Mouse (Mus musculus) hindbrain, embryonic 14.5 days (tissue): ENCODE data around the gene Pitpnc1. TPM values are rescaled to one million over a fixed set of nuclear protein-coding genes. Genes with fewer than 3 reads are reported as not detected.

ENCODE experiments used
- ATAC-seq: fragments of 200-750 bp; cut with Nextera tagmentation; 2 replicates; pipeline ENCODE4 v1.8.0; 2017; ENCODE audit warnings: moderate number of reproducible peaks, mild to moderate bottlenecking, moderate TSS enrichment, moderate library complexity; ENCODE audit not compliant: low FRiP score
- DNase-seq: peaks from one replicate; pipeline ENCODE4 v3.0.0-alpha.2; 2015; ENCODE audit warnings: low spot score
- H3K27ac ChIP-seq: fragments of 300-500 bp; sonication (generic); 2 replicates; pipeline ENCODE4 v1.5.1; 2014; ENCODE audit warnings: mild to moderate bottlenecking, moderate library complexity
- H3K27me3 ChIP-seq: fragments of 300-500 bp; sonication (generic); 2 replicates; pipeline ENCODE4 v1.6.1; 2014; ENCODE audit warnings: mild to moderate bottlenecking, low read length, mixed read lengths; ENCODE audit not compliant: control insufficient read depth, insufficient read depth
- H3K36me3 ChIP-seq: fragments of 300-500 bp; sonication (generic); replicated peaks from 2 replicates; pipeline ENCODE4 v1.6.1; 2014; ENCODE audit not compliant: control insufficient read depth, insufficient read depth
- H3K4me1 ChIP-seq: fragments of 300-500 bp; sonication (generic); replicated peaks from 2 replicates; pipeline ENCODE4 v1.6.1; 2014; ENCODE audit warnings: antibody characterized with exemption, low read length, mixed read lengths; ENCODE audit not compliant: control insufficient read depth, insufficient read depth
- H3K4me2 ChIP-seq: fragments of 300-500 bp; sonication (generic); replicated peaks from 2 replicates; pipeline ENCODE4 v1.6.1; 2014; ENCODE audit warnings: mild to moderate bottlenecking, moderate library complexity
- H3K4me3 ChIP-seq: fragments of 300-500 bp; sonication (generic); replicated peaks from 2 replicates; pipeline ENCODE4 v1.5.1; 2014; ENCODE audit warnings: mild to moderate bottlenecking, low read length
- H3K9ac ChIP-seq: fragments of 300-500 bp; sonication (generic); 2 replicates; pipeline ENCODE4 v1.6.1; 2014
- H3K9me3 ChIP-seq: fragments of 300-500 bp; sonication (generic); 2 replicates; pipeline ENCODE4 v1.6.1; 2016; ENCODE audit warnings: low read length; ENCODE audit not compliant: control insufficient read depth
- WGBS: fragments of 180-500 bp; shearing (Covaris S2); extraction: QIAGEN DNeasy Blood & Tissue Kit; methylation state at CpG from one replicate; pipeline ENCODE4 v1.1.7; 2014; 5-methylcytosine and 5-hydroxymethylcytosine counted together
- polyA plus RNA-seq: library from polyadenylated mRNA; unstranded; fragments of >200 nt; fragmentation: Nextera tagmentation; extraction: Ambion mirVana; gene quantifications from 2 replicates; pipeline ENCODE4 v1.2.1, GENCODE M21; 2014

Gene Pitpnc1
- polyA plus RNA-seq, 1 experiment from 2014 or later: 43.3 TPM

DNA sequence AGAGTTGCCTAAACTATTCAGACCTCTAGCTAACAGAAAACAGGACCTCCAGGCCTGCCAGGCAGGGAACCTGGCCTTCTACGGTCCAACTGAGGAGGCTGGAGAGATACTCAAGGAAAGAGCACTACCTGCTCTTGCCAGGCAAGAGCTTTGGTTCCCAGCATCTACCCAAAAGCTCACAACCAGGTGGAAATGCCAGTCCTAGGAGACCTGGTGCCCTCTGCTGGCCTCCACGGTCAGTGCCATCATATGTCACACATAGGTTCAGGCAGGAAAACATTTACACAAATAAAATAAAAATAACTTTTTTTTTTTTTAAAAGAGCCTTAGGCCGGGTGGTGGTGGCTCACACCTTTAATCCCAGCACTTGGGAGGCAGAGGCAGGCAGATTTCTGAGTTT is 8.0 kb downstream of the Pitpnc1 start:
- DNase-seq: no peak
- no peak overlapping the region for H3K4me3 ChIP-seq
- H3K9me3 ChIP-seq: no peaks in the 10 kb centered on the region
- ATAC-seq: no peak
- no peak overlapping the region for H3K4me2 ChIP-seq
- H3K4me1 ChIP-seq: no peaks in the 10 kb centered on the region
- no peak overlapping the region for H3K27ac ChIP-seq
- H3K36me3 ChIP-seq: no peaks in the 10 kb centered on the region
- no peak overlapping the region for H3K9ac ChIP-seq
- WGBS: 90% methylated on average over 3 of the region's 3 CpGs
- no peaks in the 10 kb centered on the region for H3K27me3 ChIP-seq

DNA sequence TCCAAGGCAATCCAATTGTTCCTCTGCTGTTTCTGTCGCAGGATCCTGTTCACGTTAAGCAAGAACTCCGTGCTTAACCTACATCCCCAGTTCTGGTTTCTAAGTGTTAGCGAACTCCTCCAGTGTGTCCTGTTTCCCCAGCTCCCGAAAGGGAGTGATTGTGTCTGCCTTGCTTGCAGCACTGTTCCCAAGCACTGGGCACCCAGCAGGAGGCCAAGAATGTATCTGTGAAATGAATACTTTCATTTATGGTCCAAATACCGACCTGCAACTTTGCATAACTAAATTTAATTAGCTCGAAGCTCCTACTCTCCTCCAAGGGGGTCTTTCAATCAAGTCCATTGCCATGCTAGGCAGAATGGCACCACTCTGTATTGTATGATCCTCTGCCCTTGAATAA is 10.7 kb downstream of the Pitpnc1 start:
- no peaks in the 10 kb centered on the region for H3K4me1 ChIP-seq
- no peaks in the 10 kb centered on the region for H3K36me3 ChIP-seq
- H3K9me3 ChIP-seq: no peaks in the 10 kb centered on the region
- no peak for DNase-seq
- no peaks in the 10 kb centered on the region for H3K27me3 ChIP-seq
- no peak overlapping the region for H3K9ac ChIP-seq
- no peak overlapping the region for H3K27ac ChIP-seq
- WGBS: 65% methylated on average over 7 of the region's 7 CpGs
- H3K4me2 ChIP-seq: no peak overlapping the region
- ATAC-seq: no peak
- H3K4me3 ChIP-seq: no peak overlapping the region

DNA sequence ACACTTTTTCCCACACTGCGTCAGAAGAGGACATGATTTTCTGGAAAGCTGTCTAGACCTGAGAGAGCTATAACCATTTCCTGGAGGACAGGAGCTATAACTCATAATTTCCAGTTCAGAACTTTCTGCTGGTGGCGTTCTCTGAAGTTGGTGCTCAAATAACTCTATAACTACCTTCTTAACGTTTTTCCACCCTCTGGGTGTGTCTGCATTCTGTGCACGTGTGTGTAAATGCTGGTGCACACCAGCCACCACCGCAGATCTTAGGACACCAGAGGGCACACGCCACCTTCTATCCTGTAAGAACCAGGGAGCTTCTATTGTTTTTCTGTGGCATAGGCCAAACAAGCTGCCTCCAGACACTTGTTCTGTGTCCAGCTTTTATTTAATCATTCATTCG is 11.5 kb downstream of the Pitpnc1 start:
- 92% methylated on average over 7 of the region's 7 CpGs for WGBS
- H3K4me3 ChIP-seq: no peak overlapping the region
- no peak overlapping the region for H3K27ac ChIP-seq
- no peaks in the 10 kb centered on the region for H3K27me3 ChIP-seq
- no peaks in the 10 kb centered on the region for H3K36me3 ChIP-seq
- no peaks in the 10 kb centered on the region for H3K4me1 ChIP-seq
- ATAC-seq: no peak
- no peak overlapping the region for H3K9ac ChIP-seq
- no peaks in the 10 kb centered on the region for H3K9me3 ChIP-seq
- H3K4me2 ChIP-seq: no peak overlapping the region
- DNase-seq: no peak

DNA sequence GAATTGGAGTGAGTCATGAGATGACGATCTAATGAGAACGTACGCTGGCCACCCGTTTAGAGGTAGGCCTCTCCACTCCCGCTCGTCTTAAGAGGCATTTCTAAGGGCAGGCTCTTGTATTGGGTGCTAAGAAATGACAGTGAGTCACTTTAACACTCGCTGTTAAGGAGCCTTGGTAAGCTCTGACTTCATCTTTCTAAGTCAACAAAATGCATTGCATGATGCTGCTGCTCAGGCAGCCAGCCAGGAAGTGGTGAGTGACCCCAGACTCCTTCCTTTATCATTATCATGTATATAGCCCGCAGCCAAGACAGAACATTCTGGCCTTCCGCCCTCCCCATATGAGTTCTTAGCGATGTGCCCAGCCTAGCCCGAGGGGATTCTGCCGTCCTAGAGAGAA is 12.2 kb downstream of the Pitpnc1 start:
- H3K4me3 ChIP-seq: no peak overlapping the region
- no peaks in the 10 kb centered on the region for H3K36me3 ChIP-seq
- DNase-seq: no peak
- no peaks in the 10 kb centered on the region for H3K27me3 ChIP-seq
- ATAC-seq: no peak
- WGBS: 83% methylated on average over 12 of the region's 12 CpGs
- no peak overlapping the region for H3K27ac ChIP-seq
- no peak overlapping the region for H3K9ac ChIP-seq
- H3K9me3 ChIP-seq: no peaks in the 10 kb centered on the region
- no peaks in the 10 kb centered on the region for H3K4me1 ChIP-seq
- H3K4me2 ChIP-seq: no peak overlapping the region

DNA sequence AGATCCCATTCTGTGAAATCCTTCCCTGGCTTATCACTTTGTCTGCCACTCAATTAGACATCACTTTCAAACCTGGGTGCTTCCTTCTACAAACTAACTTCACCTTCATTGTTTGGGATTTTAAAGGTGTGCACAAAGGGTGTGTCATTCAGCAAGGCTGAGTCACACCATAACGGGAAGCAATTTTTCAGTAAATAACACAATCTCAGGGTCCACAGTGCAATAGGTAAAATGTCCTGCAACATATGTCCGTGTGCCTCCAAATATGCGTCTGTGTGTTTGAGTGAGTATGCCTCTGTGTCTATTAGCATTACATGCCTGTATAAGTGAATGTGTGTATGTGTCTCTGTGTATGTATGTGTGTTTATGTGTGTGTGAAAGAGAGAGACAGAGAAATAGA is 13.2 kb downstream of the Pitpnc1 start:
- 94% methylated on average over 3 of the region's 3 CpGs for whole genome bisulfite sequencing
- Histone ChIP-seq H3K9ac (no peak overlapping the region), H3K36me3 (no peaks in the 10 kb centered on the region), H3K27me3 (no peaks in the 10 kb centered on the region), H3K27ac (no peak overlapping the region), H3K4me2 (no peak overlapping the region), H3K4me1 (no peaks in the 10 kb centered on the region), H3K4me3 (no peak overlapping the region), H3K9me3 (no peaks in the 10 kb centered on the region)
- DNase-seq (no peak), ATAC-seq (no peak)

DNA sequence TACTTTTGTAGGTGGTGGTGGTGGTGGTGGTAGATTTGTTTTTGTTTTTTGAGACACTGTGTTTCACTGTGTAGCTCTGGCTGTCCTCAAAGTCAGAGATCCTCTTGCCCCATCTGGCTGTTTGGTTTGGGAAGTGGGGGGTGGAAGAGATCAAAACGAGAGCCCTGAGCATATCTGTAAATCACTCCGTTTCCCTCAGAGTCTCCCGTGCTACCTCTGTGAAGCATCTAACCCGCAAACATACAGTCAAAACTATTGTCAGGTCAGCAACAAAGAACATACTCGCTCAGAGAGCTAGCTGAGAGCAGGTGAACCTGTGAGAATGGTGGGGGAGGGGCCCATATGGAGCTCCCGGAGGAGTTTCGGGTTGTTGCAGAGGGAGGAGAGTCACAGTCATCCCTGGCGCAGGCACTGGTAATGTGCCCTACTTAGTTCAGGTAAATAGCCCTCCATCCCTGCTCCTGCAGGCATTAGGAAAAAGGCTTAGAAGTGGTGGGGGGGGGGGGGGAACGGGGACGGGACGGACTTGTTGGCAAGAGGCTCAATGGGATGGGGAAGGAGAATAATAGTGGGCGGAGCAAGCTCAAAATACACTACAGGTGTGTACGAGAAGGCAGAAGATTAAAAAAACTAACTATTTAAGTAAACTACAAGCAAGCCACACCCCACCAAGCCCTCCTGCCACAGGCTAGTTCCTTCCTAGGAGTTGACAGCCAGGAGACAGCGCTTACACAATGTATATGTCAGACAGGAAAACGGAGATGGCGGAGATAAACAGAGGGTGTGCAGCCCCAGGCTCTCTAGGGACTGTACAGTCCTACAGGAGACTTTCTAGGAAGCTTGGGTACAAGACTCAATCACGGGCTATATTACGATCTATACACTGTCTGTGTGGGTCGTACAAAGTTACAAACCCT is 15.7 kb downstream of the Pitpnc1 start:
- Histone ChIP-seq H3K9ac (no peak overlapping the region), H3K4me1 (no peaks in the 10 kb centered on the region), H3K27me3 (no peaks in the 10 kb centered on the region), H3K4me2 (no peak overlapping the region), H3K9me3 (no peaks in the 10 kb centered on the region), H3K4me3 (no peak overlapping the region), H3K27ac (no peak overlapping the region), H3K36me3 (no peaks in the 10 kb centered on the region)
- ATAC-seq (no peak), DNase-seq (no peak)
- WGBS: 66% methylated on average over 18 of the region's 19 CpGs

DNA sequence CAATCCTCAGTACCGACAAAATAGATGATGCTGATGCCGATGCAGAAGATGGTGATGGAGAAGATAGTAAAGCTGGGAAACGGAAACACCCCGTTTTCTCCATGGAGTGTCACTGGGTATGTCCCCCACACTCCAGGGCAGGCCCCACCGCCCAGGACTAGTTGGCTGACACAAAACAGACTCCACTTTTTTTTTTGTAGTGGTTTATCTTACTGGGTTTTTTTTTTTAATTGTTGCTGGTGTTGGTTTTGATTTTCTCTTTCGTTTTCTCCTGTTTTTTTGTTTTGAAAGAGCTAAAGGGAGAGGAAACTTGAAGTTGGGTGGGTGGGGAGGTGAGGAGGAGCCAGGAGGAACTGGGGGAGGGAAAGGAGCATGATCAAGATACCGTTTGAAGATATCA is 18.4 kb downstream of the Pitpnc1 start:
- H3K36me3 ChIP-seq: no peaks in the 10 kb centered on the region
- H3K4me1 ChIP-seq: no peaks in the 10 kb centered on the region; the same call in 1 of the 2 replicates
- 97% methylated on average over 7 of the region's 7 CpGs for WGBS
- no peak overlapping the region for H3K9ac ChIP-seq
- no peak overlapping the region for H3K27ac ChIP-seq
- no peaks in the 10 kb centered on the region for H3K9me3 ChIP-seq
- ATAC-seq (no peak), DNase-seq (no peak)
- no peaks in the 10 kb centered on the region for H3K27me3 ChIP-seq
- no peak overlapping the region for H3K4me2 ChIP-seq
- H3K4me3 ChIP-seq: no peak overlapping the region

DNA sequence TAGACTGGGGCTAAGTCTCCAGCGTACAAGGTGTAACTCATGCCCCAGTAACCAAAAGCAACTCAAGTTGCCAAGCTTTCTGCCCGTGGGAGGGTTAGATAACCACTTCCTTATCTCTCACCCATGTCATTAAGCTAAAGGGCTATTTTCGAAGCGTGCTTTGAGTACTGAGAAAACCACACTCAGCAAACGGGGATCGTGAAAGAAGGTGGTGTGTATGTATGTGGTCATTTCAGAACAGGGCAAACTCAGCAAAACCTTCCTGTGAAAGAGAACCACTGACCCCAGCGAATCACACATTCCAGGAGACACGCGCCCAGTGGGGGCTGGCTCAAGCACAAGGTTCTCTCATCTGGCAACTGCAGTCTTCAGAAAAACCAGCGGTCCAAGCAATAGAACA is 19.4 kb downstream of the Pitpnc1 start:
- no peak for DNase-seq
- Histone ChIP-seq H3K27me3 (no peaks in the 10 kb centered on the region), H3K4me3 (no peak overlapping the region), H3K9ac (no peak overlapping the region), H3K4me2 (no peak overlapping the region), H3K9me3 (no peaks in the 10 kb centered on the region), H3K27ac (no peak overlapping the region), H3K36me3 (no peaks in the 10 kb centered on the region), H3K4me1 (no peaks in the 10 kb centered on the region; the same call in 1 of the 2 replicates)
- no peak for ATAC-seq
- WGBS: 94% methylated on average over 10 of the region's 10 CpGs

DNA sequence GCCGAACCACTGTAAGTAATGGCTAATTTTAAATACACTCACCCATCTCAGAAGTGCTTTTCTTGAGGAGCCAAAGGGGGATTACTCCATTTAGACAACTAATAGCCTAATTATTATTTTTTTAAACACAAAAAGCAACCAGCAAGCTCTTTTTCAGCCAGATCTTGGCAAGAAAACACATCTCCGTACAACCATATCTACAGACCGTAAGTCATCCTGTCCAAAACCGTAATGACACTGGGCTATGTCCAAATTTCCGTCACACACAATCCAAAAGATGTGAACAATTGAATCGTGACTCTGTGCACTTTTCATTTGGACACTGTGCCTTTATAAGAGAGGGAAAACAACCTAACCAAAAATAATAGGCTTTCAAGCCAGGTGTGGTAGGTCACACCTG is 20.4 kb downstream of the Pitpnc1 start:
- DNase-seq (no peak), ATAC-seq (no peak)
- no peaks in the 10 kb centered on the region for H3K36me3 ChIP-seq
- no peak overlapping the region for H3K9ac ChIP-seq
- H3K9me3 ChIP-seq: no peaks in the 10 kb centered on the region
- no peak overlapping the region for H3K27ac ChIP-seq
- no peaks in the 10 kb centered on the region for H3K27me3 ChIP-seq
- WGBS: 76% methylated on average over 6 of the region's 6 CpGs
- H3K4me1 ChIP-seq: no peaks in the 10 kb centered on the region; the same call in 1 of the 2 replicates
- no peak overlapping the region for H3K4me3 ChIP-seq
- no peak overlapping the region for H3K4me2 ChIP-seq
